Mouse (Mus musculus): Measurements from ENCODE around the gene Acsbg1. TPM values are rescaled to one million over a fixed set of nuclear protein-coding genes. Genes with fewer than 3 reads are reported as not detected.
"Not testable (repeated sequence)": the region's sequence is repeated elsewhere in the genome, so short reads cannot be mapped to it uniquely, and the experiment has no call there.

Gene Acsbg1
- polyA plus RNA-seq, 1 experiment from 2014 or later = 35.5 TPM

- H3K4me2 ChIP-seq (ENCODE audit: low read depth, low read length) = peak overlapping the region; percentile 70
- no peak overlapping the region for H3K27ac ChIP-seq (ENCODE audit: low read depth, low read length)
- H3K9me3 ChIP-seq (ENCODE audit: control insufficient read depth, low read length) = no peaks in the 10 kb centered on the region
- peak overlapping the region; percentile 72 for H3K4me3 ChIP-seq (ENCODE audit: low read depth, low read length)
- H3K36me3 ChIP-seq (ENCODE audit: control insufficient read depth, insufficient read depth, low read length) = no peaks in the 10 kb centered on the region
- under 1% methylated on average over 82 of the region's 92 CpGs for WGBS
- H3K9ac ChIP-seq (replicated peaks; ENCODE audit: low read depth, low read length) = peak overlapping the region; percentile 68
- peak; percentile 82 for ATAC-seq (ENCODE audit: low read depth)
- 0 out of 2 replicates have a peak, but pooled peaks cover 4% of the 10 kb centered on the region for H3K27me3 ChIP-seq (ENCODE audit: control insufficient read depth, insufficient read depth, low read length)
- H3K4me1 ChIP-seq (ENCODE audit: control insufficient read depth, insufficient read depth, low read length) = peaks cover 11% of the 10 kb centered on the region
Measured at GRCm38 (mm10) chr9:54699345-54700173, 37.9 kb upstream of the Acsbg1 start.

- peak; percentile 68 for ATAC-seq (ENCODE audit: low read depth)
- Histone ChIP-seq H3K27me3 (ENCODE audit: control insufficient read depth, insufficient read depth, low read length) (0 out of 2 replicates have a peak, but pooled peaks cover 4% of the 10 kb centered on the region), H3K4me2 (ENCODE audit: low read depth, low read length) (peak overlapping the region; percentile 70), H3K9ac (replicated peaks; ENCODE audit: low read depth, low read length) (peak overlapping the region; percentile 68), H3K27ac (ENCODE audit: low read depth, low read length) (no peak overlapping the region), H3K9me3 (ENCODE audit: control insufficient read depth, low read length) (no peaks in the 10 kb centered on the region), H3K4me1 (ENCODE audit: control insufficient read depth, insufficient read depth, low read length) (peaks cover 11% of the 10 kb centered on the region), H3K36me3 (ENCODE audit: control insufficient read depth, insufficient read depth, low read length) (no peaks in the 10 kb centered on the region), H3K4me3 (ENCODE audit: low read depth, low read length) (peak overlapping the region; percentile 72)
- WGBS = 9% methylated on average over 27 of the region's 27 CpGs
Measured at GRCm38 (mm10) chr9:54699087-54699344, 37.3 kb upstream of the Acsbg1 start.

GRCm38 (mm10) chr9:54698318-54699086 is 36.8 kb upstream of the Acsbg1 start, which contains the start of gene Dnaja4:
TSS of gene Dnaja4 (plus strand) at chr9:54698873.
- peak within 1 kb of the TSS; percentile 70 for H3K4me2 ChIP-seq (ENCODE audit: low read depth, low read length)
- no peak; the same call in 1 of the 2 replicates for ATAC-seq (ENCODE audit: low read depth)
- 0 out of 2 replicates have a peak, but pooled peaks cover 4% of the 10 kb centered on the region for H3K27me3 ChIP-seq (ENCODE audit: control insufficient read depth, insufficient read depth, low read length)
- H3K4me1 ChIP-seq (ENCODE audit: control insufficient read depth, insufficient read depth, low read length) = peaks cover 11% of the 10 kb centered on the region
- 65% methylated on average over 17 of the region's 17 CpGs for WGBS
- H3K9me3 ChIP-seq (ENCODE audit: control insufficient read depth, low read length) = no peaks in the 10 kb centered on the region
- H3K9ac ChIP-seq (replicated peaks; ENCODE audit: low read depth, low read length) = peak within 1 kb of the TSS; percentile 68
- no peaks in the 10 kb centered on the region for H3K36me3 ChIP-seq (ENCODE audit: control insufficient read depth, insufficient read depth, low read length)
- H3K27ac ChIP-seq (ENCODE audit: low read depth, low read length) = no peak within 1 kb of the TSS
- H3K4me3 ChIP-seq (ENCODE audit: low read depth, low read length) = peak within 1 kb of the TSS; percentile 72

GRCm38 (mm10) chr9:54691241-54691805 is 29.7 kb upstream of the Acsbg1 start:
- not testable (repeated sequence) for H3K4me1 ChIP-seq (ENCODE audit: control insufficient read depth, insufficient read depth, low read length); H3K27ac ChIP-seq (ENCODE audit: low read depth, low read length); H3K36me3 ChIP-seq (ENCODE audit: control insufficient read depth, insufficient read depth, low read length); H3K9me3 ChIP-seq (ENCODE audit: control insufficient read depth, low read length); H3K27me3 ChIP-seq (ENCODE audit: control insufficient read depth, insufficient read depth, low read length)
- peak overlapping the region; percentile 50 for H3K4me2 ChIP-seq (ENCODE audit: low read depth, low read length)
- H3K9ac ChIP-seq (replicated peaks; ENCODE audit: low read depth, low read length) = 0 out of 2 replicates have a peak overlapping the region, but pooled peaks have one; percentile 28
- peak; percentile 41; the same call in 1 of the 2 replicates for ATAC-seq (ENCODE audit: low read depth)
- H3K4me3 ChIP-seq (ENCODE audit: low read depth, low read length) = peak overlapping the region; percentile 22
- 4% methylated on average over 31 of the region's 31 CpGs for WGBS

- not testable (repeated sequence) for H3K4me1 ChIP-seq (ENCODE audit: control insufficient read depth, insufficient read depth, low read length); H3K27me3 ChIP-seq (ENCODE audit: control insufficient read depth, insufficient read depth, low read length); ATAC-seq (ENCODE audit: low read depth); H3K4me3 ChIP-seq (ENCODE audit: low read depth, low read length); H3K27ac ChIP-seq (ENCODE audit: low read depth, low read length); H3K4me2 ChIP-seq (ENCODE audit: low read depth, low read length); H3K36me3 ChIP-seq (ENCODE audit: control insufficient read depth, insufficient read depth, low read length); H3K9ac ChIP-seq (replicated peaks; ENCODE audit: low read depth, low read length); H3K9me3 ChIP-seq (ENCODE audit: control insufficient read depth, low read length)
- 81% methylated on average over 2 of the region's 2 CpGs for WGBS
Measured at GRCm38 (mm10) chr9:54690697-54691096, 29.0 kb upstream of the Acsbg1 start.

- Histone ChIP-seq H3K9ac (replicated peaks; ENCODE audit: low read depth, low read length) (no peak overlapping the region), H3K36me3 (ENCODE audit: control insufficient read depth, insufficient read depth, low read length) (no peaks in the 10 kb centered on the region), H3K4me2 (ENCODE audit: low read depth, low read length) (no peak overlapping the region), H3K9me3 (ENCODE audit: control insufficient read depth, low read length) (no peaks in the 10 kb centered on the region), H3K4me3 (ENCODE audit: low read depth, low read length) (no peak overlapping the region), H3K4me1 (ENCODE audit: control insufficient read depth, insufficient read depth, low read length) (no peaks in the 10 kb centered on the region), H3K27ac (ENCODE audit: low read depth, low read length) (no peak overlapping the region), H3K27me3 (ENCODE audit: control insufficient read depth, insufficient read depth, low read length) (no peaks in the 10 kb centered on the region)
- no peak for ATAC-seq (ENCODE audit: low read depth)
- WGBS = 66% methylated on average over 8 of the region's 8 CpGs
Measured at GRCm38 (mm10) chr9:54689446-54689845, 27.8 kb upstream of the Acsbg1 start.

- Histone ChIP-seq H3K27ac (ENCODE audit: low read depth, low read length) (no peak overlapping the region), H3K36me3 (ENCODE audit: control insufficient read depth, insufficient read depth, low read length) (no peaks in the 10 kb centered on the region), H3K4me2 (ENCODE audit: low read depth, low read length) (no peak overlapping the region), H3K9ac (replicated peaks; ENCODE audit: low read depth, low read length) (no peak overlapping the region), H3K27me3 (ENCODE audit: control insufficient read depth, insufficient read depth, low read length) (no peaks in the 10 kb centered on the region), H3K4me3 (ENCODE audit: low read depth, low read length) (no peak overlapping the region), H3K4me1 (ENCODE audit: control insufficient read depth, insufficient read depth, low read length) (no peaks in the 10 kb centered on the region), H3K9me3 (ENCODE audit: control insufficient read depth, low read length) (no peaks in the 10 kb centered on the region)
- 61% methylated on average over 14 of the region's 14 CpGs for WGBS
- no peak for ATAC-seq (ENCODE audit: low read depth)
Measured at GRCm38 (mm10) chr9:54687246-54688236, 25.9 kb upstream of the Acsbg1 start.

GRCm38 (mm10) chr9:54683814-54684605 is 22.3 kb upstream of the Acsbg1 start:
- Histone ChIP-seq H3K9ac (replicated peaks; ENCODE audit: low read depth, low read length) (no peak overlapping the region), H3K4me3 (ENCODE audit: low read depth, low read length) (no peak overlapping the region), H3K4me1 (ENCODE audit: control insufficient read depth, insufficient read depth, low read length) (no peaks in the 10 kb centered on the region), H3K27me3 (ENCODE audit: control insufficient read depth, insufficient read depth, low read length) (no peaks in the 10 kb centered on the region), H3K9me3 (ENCODE audit: control insufficient read depth, low read length) (no peaks in the 10 kb centered on the region), H3K36me3 (ENCODE audit: control insufficient read depth, insufficient read depth, low read length) (no peaks in the 10 kb centered on the region), H3K27ac (ENCODE audit: low read depth, low read length) (no peak overlapping the region), H3K4me2 (ENCODE audit: low read depth, low read length) (no peak overlapping the region)
- 73% methylated on average over 7 of the region's 7 CpGs for WGBS
- no peak for ATAC-seq (ENCODE audit: low read depth)
